Mouse (Mus musculus) right cerebral cortex, adult 18-20 months (tissue): ENCODE measurements around the gene Wdr81.

Experiments used
- DNase-seq: peaks from one replicate; pipeline ENCODE4 v3.0.0; 2022; ENCODE audit warnings: mixed read lengths

Wdr81 gene

DNA sequence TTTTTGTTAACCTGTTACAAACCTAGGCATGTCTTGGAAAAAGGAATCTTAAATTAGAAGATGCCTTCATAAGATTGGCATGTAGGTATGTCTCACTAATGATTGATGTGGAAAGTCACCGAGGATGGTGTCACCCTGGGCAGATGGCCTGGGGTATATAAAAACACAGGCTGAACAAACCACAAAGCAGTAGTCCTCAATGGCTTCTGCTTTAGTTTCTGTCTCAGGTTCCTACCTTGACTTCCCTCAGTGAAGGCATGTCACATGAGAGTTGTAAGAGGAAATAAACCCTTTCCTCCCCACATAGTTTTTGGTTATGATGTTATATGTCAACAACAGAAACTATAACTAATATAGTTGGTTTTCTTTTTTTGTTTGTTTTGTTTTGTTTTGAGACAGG is 58.9 kb downstream of the Wdr81 start:
- no peak for DNase-seq
